Mouse (Mus musculus): ENCODE measurements at regions not wholly inside any gene's neighbourhood (a gene's known extent, or its start where the extent isn't known, plus 50 kb on each side); places are given as distances from the start of the nearest gene placed in this dataset.

DNA sequence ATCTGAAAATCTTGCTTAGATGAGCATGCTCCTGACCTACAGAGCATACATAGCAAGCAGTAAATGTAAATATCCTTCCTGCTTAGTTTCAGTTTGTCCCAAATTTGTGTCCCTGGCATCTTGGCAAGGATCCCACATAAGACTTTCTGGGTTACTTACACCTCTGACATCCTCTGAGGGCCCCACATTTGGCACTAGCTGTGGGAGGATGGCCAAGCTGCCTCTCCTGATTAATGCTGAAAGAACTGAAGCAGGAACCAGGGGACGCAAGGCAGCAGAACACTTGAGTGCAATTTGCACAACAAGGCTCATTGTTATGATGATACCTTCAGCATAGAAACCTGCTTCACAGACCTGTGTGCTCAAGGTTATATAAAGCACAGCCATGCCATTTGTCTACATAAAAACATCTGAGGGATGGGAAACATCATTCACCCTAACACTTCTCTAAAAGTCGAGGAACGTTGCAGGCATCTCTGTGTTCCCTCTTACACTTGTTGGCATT lies 441.7 kb downstream of the Adam3 start:
- no peak for DNase-seq

DNA sequence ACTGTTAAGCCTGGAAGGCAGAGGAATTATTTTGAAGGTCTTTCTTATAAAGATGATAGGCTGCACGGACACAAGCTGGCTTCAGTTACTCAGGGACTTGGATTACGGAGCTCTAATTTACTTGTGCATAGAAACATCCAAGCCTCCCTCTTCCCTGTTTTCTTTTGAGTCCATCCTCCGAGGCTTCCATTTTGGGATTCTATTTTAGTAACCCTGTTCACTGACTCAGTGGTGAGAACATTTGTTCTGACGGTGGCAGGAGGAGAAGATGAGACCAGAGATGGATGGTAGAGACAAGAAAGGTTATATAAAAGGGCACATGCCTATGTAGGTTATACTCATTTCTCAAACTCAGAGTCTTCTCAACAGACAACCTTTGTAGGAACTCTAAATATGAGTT lies 445.4 kb downstream of the Adam3 start:
- DNase-seq = no peak

DNA sequence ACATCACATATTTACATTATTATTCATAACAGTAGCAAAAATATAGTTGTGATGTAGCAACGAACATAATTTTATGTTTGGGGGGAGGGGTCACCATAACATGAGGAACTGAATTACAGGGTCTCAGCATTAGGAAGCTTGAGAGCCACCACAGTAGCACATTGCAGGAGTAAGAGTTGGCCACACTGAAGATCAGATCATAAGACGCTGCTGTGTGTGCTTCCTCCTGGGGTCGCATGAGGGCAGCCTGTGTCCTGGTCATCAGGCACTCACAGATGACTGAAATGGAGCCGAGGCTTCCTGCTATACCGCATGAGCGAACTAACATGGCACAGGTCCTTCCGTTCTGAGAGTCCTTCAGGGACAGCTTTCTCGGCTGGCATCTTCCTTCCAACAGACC lies 447.3 kb downstream of the Adam3 start:
- DNase-seq = no peak

DNA sequence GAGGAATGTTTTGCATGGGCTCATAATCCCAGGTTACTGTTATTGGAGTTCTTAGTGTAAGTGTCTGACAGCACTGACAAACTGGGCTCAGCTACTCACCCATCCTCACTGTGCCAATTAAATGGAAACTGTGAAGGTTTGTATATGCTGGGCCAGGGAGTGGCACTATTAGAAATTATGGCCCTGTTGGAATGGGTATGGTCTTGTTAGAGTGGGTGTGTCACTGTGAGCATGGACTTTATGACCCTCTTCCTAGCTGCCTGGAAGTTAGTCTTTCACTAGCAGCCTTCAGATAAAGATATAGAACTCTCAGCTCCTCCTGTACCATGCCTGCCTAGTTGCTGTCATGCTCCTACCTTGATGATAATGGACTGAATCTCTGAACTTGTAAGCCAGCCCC lies 464.3 kb downstream of the Adam3 start:
- DNase-seq = no peak

DNA sequence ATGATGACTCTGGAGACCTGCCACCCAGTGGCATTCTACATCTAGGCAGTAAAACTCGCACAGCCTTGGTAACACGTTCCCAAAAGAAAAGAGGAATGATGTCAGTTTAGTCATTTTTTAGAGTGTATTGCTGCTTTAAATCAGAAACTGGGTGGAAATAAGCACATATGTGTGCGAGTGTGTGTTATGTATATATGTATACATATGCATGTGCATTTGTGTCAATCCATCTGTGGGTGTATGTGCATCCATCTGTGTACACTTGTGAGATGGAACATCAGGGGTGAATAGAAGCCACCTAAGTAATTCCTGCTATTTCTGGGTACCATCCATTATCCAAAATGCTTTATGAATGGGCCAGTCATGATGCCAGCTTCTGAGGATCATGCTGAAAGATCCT lies 467.0 kb downstream of the Adam3 start:
- no peak for DNase-seq

DNA sequence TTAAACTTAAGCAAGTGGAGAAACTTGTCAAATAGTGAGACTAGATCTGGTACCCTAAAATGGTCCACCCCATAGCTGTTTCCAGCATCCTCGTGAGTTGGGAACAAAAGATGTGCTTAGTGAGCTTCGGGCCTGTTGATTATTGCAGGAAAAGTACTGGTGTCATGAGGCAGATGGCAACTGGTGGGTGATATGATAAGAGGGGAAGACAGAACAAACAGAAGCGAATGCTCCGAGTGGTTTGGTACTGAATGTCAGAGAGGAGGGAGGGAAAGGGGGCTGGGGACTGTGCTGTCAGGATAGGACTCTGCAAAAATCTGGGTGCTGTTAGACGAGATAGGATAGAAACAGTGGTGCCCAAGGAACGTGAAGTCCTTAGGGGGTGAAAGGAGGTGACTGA lies 483.4 kb downstream of the Adam3 start:
- DNase-seq = no peak

DNA sequence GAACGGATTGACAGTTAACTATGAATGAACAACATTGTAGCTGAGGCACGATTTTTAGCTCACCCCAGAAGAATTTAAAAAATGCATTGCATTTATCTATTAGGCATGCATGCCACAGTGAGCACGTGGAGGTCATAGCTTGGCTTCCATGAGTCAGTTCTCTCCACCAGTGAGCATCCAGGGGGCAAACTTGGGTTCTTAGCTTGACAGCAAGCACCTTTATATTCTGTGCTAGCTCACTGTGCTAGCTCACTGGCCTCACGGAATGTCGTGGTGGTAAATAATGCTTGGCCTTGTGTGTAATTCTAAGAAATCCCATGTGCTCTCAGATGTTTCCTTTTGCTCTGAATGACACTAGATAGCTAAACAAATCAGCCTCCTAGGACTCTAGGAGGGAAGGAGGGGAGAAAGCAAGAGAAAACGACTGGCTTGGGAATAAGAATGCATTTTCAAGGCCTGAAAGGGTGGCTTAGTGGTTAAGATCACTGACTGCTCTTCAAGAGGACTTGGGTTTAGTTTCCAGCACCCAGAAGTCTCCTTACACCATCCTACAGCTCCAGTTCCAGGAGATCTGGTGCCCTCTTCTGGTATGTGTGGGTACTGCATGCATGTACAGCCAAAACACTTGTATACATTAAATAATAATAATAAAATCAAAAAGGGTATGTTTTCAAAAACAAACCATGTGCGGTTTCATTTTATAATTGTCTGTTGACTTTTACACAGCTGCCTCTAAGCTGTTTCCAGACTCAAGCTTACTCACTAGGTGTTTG lies 485.3 kb downstream of the Adam3 start:
- DNase-seq = no peak

DNA sequence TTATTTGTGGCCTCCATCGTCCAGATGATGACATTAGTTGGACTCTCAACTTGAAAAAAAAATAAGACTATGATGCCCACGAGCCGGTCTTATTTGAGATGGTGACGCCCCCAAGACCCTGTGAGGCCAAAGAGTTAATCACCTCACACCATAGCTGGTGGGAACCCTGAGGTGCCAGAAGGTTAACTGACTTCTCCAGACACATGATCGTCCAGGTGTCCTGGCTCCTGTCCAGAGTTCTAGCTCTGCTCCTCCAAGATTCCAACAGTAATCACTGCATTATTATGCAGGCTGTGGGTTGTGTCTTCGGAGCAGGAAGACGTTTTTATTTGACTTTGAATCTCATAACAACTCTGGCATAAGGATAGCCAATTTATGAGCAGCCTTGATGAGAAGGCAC lies 490.7 kb downstream of the Adam3 start:
- no peak for DNase-seq

DNA sequence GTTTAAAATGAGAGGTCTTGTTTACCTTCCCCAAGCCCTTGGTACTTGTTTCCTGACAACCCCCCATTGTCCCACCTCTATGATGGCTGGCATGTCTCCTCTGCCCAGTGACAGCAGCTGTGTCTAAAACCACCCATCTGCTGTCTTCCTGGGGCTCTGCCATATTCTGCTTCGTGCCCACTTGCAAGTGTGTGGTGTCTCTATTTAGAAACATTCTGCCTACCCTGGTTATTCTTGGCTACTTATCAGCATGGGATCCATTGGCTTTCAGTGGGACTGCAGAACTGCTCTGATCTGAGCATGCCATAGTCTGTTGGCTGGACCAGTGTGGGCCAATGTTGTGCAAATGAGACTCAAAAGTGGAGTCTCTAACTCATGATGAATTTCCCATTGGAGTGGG lies 497.5 kb downstream of the Adam3 start:
- peak; percentile 55 for DNase-seq

DNA sequence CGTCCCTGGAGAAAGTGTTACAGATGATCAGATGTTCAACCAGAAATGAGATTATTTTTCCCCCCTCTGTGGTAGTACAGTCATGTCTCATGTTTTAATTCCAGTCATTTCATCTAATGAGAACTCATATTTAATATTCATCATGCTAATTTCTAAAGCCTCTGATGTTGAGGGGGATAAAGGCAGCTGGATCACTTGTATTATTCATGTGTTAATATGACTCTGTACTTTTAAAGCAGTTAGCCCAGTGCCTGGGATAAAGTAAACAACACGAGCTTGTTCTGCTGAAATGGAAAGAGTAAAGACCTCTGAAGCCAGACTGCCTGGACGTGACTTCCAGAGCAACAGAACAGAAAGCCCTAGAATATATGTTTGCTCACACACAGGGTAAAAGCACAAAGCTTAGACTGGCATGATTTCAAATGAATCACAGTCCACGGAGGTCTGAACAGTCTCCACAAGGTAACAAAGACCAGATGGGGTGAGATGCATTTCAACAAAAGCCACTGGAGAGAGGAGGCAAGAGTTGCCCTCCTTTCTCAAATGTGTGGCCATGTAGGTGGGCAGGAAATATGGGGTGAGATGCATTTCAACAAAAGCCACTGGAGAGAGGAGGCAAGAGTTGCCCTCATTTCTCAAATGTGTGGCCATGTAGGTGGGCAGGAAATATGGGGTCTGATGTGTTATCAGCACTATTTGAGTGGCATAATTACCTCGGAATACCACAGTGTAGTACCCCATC lies 498.1 kb downstream of the Adam3 start:
- no peak for DNase-seq

DNA sequence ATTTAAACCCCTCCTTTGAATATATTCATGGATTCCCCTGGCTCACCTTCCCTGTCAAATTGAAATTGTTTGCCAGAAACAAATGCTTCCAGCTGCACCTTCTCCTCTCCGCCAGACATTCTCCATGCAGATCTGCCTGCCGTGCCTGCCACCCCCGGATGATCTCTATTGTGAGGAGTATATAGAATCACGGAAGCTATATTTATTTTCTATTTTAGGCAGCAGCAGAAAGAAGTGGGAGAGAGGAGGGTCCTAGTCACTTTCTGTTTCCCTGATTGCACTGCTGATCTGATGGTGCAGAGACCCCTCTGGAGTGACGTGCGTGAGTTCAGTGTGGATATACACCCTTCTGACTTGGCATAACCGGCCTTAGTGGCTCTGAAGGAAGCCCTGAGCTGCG lies 505.4 kb downstream of the Adam3 start:
- DNase-seq = peak; percentile 35

DNA sequence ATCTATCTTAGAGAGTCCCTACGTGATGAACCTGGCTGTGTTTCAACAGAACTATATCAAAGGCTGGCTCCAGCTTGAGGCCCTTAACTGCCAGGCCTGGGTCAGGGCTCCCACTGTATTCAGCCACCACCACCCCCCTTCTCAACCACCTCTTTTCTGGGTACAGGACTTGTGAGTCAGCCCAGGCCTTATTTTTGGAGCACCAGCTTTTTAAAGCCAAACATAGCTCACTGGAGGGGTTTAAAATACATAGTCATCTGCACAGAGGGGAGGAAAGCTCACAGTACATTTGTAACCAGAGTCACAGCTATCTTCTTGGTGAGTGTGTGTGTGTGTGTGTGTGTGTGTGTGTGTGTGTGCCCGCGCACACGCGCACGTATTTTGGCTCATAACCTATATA lies 509.0 kb downstream of the Adam3 start:
- peak; percentile 18 for DNase-seq

DNA sequence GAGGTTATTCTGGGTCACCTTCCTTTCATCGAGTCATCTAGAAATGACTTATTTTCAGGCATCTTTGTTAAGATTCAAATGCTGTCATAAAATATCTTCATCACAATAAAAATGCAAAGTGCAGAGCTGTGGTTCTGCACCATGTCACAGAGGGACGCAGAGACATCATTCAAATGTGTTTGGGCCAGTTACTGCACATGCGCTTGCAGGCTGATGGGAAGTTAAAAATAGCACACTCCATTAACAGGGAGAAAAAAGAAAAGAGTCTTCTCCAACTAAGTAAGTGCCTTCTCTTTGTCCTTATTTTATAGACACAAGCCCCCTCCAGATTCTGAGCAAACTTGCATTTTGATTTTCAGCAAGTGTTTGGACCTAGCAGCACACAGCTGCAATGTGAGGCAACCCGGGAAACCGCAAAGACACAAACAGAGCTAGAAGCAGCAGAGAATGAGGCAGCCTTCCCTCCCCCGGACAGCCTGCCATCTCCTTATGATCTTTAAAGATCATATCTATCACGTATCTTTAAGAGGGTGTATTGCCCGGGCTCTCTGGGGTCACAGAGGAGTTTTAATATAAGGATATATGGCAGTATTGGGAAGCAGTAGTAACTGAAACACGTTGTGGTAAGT lies 510.0 kb downstream of the Adam3 start:
- peak; percentile 20 for DNase-seq

DNA sequence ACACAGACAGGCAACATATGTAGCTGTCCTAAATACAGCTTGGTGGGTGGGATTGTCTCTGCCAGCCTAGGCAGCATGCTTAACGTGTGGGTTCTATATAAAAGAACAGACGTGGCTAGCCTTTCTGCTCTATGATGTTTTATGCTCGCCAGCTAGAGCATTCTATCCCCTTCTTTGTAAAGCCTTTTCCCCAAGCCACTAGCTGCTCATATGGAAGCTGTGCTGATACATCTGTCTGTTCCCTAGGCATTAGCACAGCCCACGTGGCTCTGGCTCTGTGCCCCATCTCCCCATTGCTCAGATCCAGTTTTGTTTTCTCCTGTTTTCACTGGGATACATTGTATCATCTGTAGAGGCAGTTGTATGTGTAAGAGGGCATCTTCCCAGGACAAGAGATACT lies 511.3 kb downstream of the Adam3 start:
- peak; percentile 22 for DNase-seq

DNA sequence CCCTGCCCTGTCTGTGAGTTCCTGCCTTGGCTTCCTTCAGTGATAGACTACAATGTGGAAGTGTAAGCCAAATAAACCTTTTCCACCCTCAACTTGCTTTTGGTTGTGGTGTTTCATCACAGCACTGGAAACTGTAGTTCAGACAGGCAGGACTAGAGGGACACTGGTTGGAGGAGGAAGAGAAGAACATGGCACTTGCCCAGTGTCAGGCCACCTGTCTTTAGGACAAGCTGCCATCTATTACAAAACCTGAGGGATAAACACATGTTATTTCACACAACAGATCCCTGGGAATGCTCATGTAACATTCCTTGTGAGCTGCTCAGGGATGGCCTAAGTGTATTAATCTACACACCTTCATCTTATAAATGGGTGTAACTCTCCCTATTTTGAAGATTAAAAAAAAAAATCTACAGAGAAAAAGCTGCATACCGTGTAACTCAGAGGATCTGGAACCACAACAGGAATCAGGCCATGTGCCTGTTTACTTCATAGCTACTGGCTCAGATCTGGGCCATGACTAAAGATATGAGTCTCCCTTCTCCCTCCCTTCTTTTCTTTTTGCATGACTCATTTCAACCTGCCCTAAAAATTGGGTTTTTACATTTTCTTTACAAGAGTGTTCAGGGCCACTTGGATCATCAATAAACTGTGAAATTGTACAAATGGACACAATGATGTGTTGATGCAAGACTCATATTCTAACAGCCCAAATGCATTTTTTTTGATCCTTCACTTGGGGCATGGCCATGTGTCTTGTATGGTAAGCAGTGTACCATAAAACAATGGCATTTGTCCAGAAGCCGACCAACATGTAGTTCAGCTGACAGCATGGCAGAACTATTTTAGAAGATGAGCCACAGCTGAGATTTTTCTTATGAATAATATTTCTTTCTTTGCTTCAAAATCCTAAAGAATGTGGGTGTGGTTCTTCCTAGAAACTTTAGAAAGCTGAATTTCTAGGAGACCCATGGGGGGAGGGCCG lies 513.1 kb downstream of the Adam3 start:
- no peak for DNase-seq

DNA sequence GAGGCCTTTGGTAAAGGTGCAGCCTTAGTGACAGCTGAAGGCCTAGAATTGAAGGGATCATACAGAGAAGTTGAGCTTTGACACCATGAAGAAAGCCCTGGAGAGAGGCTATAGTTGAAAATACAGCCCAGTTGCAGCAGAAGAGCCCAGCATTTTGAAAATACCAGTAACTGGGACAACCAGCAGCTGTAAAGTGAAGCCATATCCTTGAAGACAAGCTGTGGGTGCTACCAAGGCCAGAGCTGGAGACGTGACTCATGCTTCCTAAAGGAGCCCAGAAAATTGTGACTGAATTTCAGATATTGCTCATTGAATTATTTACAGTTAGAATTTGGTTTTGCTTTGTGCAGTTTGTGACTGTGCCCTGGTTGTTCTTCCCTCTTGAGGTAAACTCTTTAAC lies 514.6 kb downstream of the Adam3 start:
- no peak for DNase-seq

All from right cerebral cortex, postnatal 14 days (tissue).